Mouse (Mus musculus) cerebellum, adult 11 months (tissue): ENCODE measurements around the gene Csnk1d.
A peak's percentile ranks its signal among the peaks of the same experiment; 100 is the strongest.

Experiments used
- DNase-seq: peaks from one replicate; pipeline ENCODE4 v3.0.0; 2022

The Csnk1d gene

DNA sequence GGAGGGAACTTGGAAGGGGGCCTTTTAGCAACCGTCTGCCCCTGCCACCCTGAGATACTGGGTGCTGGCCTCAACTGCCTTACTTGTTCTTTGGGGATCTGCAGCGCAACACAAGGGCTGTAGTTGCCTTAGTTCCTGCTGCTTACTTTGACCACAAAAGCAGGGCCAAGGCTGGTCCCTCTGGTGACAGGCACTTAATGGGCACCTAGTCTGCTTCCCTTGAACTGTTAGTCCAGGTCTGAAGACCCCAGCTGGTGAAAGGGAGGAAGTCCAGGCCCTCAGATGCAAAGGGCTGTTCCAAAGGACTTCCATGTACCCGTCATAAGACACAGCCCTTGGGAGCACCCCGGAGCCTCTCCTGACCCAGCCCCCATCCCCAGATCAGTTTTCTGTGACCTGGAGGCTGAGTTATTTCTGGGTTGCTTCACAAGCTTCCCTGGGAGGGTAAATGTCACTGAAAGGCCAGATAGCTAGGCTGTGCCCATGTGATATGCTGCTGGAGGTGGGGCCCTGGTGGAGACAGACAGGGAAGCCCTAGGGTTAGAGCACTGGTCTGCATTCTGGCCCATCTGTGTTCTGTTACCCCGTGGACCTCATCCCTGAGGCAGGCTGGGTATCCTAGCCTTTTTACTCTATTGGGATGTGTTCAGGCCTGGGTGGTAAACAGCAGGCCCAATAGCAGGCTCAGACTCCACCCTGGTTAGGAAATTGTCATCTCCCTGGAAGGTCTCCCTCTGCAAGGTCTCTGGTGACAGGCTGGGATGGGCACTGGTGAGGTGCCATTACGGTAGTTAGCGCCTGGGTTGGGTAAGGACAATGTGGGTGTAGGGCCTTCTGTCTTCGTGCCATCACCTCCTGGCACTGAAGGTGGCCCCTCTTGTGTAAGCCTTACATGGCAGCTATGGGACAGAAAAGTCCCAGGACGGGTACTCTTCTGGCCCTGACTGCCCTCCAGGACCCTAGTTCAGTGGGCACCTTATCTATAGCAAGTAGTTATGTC, 39.1 kb downstream of the Csnk1d start:
- DNase-seq: no peak

- no peak for DNase-seq
Measured at GRCm38 (mm10) chr11:120951237-120951636, 39.9 kb downstream of the Csnk1d start.

DNA sequence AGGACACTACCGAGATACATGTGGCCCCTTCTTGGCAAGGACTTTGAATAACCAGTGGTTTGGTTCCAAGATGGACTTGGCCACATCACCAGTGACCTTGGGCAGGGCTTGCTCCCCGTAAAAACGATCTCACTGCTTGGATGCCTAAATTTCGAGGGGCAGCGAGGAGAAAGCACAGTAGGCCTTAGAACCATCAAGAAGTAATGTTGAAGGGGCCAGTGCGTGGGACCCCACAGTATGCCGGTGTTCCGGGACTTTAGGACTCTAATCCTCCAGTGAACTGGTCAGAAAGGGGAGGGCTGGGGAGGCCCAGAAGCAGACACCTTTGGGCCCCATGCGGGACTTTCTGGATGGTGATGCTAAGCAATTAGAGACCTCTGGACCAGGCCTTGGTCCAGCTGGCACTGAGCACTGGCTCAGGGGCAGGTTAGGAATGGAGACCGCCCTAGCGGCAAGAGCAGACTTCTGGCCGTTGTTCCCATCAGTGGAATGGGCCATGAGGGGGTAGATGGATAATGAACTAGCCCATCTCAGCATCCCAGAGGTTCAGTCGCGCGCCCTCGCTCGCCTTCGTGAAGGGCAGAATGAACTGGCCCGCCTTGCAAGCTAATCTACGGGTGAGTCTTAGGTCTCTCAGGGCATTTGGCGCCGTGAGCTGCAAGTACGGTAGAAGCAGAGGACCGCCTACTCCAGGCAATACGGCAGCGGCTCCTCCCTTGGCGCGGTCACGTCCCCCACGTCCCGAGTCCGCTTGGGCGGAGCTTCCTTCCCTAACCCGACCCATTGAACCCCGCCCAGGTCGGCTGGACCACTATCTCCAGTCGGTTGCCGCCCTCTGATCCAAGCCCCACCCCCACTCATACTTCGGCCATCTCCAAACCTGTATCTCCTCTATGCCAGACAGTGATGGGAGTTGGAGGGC, 40.6 kb downstream of the Csnk1d start:
- DNase-seq: peak; percentile 82

DNA sequence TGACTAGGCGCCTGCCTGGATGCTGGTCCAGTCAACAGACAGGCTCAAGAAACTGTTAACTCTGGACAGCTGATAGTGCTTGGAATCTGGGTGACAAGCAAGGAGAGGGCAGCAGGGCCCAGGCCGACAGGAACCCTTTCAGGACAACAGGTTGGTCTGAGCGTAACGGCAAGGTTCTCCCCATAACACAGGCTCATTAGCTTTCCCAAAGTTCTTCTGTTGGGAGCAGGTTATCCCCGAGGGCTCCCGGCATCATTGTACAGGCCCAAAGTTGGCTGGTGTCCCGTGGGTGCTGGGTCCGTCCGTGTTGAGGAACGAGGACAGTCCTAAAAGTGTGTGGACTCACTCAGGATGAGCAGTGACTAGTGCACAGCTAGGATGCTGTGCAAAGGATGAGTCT, 41.3 kb downstream of the Csnk1d start:
- no peak for DNase-seq

GRCm38 (mm10) chr11:120948861-120949851, 42.0 kb downstream of the Csnk1d start:
- DNase-seq: no peak

DNA sequence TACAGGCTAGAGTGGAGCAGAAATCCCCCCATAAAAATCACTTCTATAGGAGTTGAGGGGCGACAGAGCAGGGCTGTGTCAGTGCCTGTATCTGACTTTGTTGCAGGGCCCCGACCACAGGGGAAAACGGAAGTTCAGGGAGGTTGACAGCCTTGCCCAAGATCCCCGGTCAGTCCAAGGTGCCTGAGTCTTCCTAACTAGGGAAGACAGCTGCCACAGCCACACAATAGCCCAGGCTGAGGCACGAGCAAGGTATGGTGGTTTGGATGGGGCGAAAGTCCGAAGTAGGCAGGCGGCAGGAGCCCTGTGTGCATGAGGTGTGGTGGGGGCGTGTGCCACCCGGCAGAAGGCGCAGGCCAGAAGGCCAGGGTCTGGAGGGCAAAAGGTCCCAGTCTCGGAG, 42.8 kb downstream of the Csnk1d start, which contains the start of gene Slc16a3:
Gene Slc16a3, plus strand, starts transcription at position 153 of the 400 bp plus-strand sequence.
- DNase-seq: no peak

- no peak for DNase-seq
Measured at GRCm38 (mm10) chr11:120945926-120946325, 45.2 kb downstream of the Csnk1d start.

GRCm38 (mm10) chr11:120945266-120945665, 45.9 kb downstream of the Csnk1d start:
- DNase-seq: no peak

DNA sequence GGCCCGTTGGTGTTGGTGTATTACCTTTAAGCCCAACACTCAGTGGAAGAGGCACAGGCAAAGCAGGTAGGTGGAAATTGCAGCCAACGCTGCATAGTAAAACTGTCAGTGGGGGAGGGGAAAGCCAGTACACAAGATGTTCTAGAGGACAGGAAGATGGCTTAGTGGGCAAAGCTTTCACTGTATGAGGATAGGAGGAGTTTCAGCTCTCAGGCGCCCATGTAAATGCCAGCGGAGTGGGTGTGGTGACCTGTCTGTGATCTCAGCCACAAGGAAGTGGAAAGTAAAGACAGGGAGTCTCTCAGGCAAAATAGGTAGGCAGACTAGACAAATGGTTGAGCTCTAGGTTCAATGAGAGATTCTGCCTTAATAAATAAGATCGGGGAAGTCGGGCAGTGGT, 50.2 kb downstream of the Csnk1d start:
- DNase-seq: no peak

DNA sequence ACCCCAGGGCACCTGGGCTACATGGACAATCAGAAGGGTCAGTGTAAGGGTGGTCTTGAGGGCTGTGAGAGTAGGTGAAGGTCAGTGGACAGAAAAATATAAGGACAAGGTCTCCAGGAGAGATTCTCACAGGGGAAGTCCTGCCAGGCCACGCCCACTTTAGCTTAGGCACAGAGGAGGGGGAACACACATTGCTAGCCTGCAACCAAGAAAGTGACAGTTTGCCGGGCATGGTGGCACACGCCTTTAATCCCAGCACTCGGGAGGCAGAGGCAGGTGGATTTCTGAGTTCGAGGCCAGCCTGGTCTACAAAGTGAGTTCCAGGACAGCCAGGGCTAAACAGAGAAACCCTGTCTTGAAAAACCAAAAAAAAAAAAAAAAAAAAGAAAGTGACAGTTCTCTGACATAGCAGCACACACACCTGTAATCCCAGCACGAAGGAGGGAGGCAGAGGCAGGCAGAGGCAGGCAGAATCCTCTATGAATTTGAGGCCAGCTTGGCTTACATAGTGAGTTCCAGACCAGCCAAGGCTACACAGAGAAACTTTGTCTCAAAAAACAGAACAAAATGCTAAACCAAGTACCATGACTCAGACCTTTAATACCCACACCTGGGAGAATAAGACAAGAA, 51.3 kb downstream of the Csnk1d start:
- no peak for DNase-seq

- DNase-seq: no peak
Measured at GRCm38 (mm10) chr11:120938795-120939194, 52.3 kb downstream of the Csnk1d start.

GRCm38 (mm10) chr11:120937976-120938375, 53.2 kb downstream of the Csnk1d start:
- DNase-seq: no peak

DNA sequence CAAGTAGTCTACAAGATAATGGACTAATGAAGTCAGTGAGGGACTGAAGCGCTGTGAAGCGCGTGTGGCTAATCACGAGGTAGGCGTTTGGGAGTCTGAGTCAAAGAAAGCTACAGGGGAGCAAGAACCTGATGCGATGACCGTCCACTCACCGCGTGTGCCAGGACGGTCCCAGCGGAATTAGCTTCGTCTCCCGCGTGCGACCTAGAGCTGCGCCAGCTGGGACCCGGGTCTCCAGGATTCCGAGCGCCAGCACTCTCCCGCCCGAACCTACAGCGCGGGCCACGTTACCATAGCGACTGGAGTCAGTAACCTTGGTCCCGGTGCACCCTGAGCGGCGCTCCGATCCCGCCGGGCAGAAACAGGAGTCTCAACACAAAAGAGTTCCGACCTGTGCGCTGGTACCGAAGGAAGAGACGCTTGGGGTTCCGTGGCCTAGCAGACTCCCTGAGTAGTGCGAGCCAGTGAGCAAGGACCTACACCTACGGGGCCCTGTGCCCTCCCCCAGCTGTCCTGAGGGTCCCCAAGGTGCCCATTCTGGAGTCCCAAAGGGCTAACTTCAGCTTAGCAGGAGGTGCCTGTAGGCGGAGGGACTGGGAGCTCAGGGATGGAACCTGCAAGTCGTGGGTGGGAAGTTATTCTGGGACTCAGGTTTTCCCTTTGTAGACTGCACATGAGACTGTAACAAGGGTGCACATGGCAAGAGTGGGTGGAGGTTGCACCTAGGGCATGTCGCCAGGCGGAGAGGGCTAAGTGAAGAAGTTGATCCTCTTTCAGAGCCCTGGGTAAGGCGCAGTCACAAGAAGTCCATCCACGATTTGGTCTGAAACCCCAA, 58.3 kb downstream of the Csnk1d start, which contains the start of gene Ccdc57:
Gene Ccdc57, minus strand, starts transcription at position 309 of the 835 bp plus-strand sequence.
- peak; percentile 88 for DNase-seq

GRCm38 (mm10) chr11:120931479-120931878, 59.7 kb downstream of the Csnk1d start:
- DNase-seq: no peak

GRCm38 (mm10) chr11:120928468-120928867, 62.7 kb downstream of the Csnk1d start:
- DNase-seq: no peak

DNA sequence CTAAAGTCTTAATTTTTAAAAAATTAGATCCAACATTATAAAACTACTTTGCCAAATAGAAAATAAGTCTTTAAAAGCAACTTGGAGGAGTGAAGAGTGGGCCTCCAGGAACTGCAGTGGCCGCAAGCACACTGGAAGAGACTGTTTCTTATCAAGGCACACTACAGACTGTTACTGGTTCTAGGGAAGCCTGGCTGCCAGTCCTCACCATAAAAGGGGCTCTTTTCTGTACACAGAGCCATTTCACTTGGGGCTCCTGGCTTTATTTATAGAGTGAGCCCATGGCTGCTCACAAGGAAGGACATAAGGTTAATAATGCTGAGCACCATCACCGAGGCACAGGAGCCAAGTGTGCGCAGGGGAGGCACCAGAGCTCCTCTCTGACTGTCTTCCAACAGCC, 68.6 kb downstream of the Csnk1d start:
- DNase-seq: no peak

DNA sequence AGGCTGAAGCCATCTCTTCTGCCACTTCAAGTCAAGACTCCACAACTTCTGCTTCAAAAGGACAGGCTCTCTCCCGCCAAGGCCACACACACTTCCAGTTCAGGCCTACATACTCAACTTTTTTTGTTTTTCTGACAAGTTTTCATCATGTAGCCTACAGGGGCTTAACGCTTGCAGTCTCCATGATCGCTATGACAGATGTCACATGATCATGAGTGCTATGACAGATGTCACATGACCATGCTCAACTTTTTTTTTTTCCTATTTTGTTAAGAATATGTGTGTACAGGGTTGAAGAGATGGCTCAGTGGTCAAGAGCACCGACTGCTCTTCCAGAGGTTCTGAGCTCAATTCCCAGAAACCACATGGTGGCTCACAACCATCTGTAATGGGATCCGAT, 73.4 kb downstream of the Csnk1d start:
- no peak for DNase-seq

DNA sequence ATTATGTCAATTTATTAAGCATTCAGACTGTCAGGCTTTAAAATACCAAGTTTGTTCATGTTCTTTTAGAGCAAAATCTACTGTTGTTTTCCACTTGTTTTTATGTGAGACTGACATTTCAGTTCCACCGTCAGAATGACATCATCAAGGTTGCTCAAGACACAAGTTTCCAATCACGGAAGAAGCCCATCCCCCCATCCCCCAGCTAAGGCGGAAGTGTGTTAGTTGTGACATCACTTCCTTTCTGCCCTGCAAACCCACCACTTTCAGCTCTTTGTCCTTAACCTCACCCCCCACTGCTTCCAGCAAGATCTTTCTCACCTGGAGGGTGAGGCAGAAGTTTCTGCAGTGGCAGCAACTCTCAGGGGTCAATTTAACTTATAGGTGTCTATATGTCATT, 74.7 kb downstream of the Csnk1d start:
- DNase-seq: no peak

- no peak for DNase-seq
Measured at GRCm38 (mm10) chr11:120913796-120914195, 77.3 kb downstream of the Csnk1d start.
